Mouse (Mus musculus) lung, postnatal 0 days (tissue): ENCODE measurements at regions not wholly inside any gene's neighbourhood (a gene's known extent, or its start where the extent isn't known, plus 50 kb on each side); places are given as distances from the start of the nearest gene placed in this dataset.

Experiments used
- CTCF ChIP-seq: IDR thresholded peaks from 2 replicates; pipeline ENCODE4 v1.5.1; 2016; ENCODE audit warnings: antibody characterized with exemption, mild to moderate bottlenecking
- EP300 ChIP-seq: IDR thresholded peaks from 2 replicates; pipeline ENCODE4 v1.6.1; 2016; ENCODE audit warnings: antibody characterized with exemption, mild to moderate bottlenecking, control low read depth

DNA sequence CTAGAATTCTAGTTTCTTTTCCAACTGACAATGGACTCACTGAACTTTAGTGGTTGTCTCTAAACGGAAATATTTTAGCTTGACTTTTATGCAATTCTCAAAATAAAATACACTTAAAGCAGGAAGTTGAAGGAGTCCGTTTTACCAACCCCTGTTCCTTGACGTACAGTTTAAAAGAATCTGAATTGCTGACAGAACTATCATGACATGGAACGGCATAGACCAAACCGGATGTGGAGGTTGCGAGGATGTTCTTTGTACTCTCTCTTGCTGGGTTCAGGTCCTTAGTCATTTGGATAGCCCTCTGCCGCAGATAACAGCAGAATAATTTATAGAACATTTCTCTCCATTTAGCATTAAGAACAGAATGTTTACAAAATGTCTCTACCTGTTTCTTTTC, 673.6 kb upstream of the Ptbp2 start:
- TF ChIP-seq EP300 (no peak), CTCF (no peak)
